Mouse (Mus musculus): ENCODE results near the gene Ppp2r3c.
A peak's percentile ranks its signal among the peaks of the same experiment; 100 is the strongest.
"Not testable (repeated sequence)": the region's sequence is repeated elsewhere in the genome, so short reads cannot be mapped to it uniquely, and the experiment has no call there.

Ppp2r3c gene

GRCm38 (mm10) chr12:55302485-55303441 is at the start of gene Ppp2r3c:
TSS of gene Ppp2r3c (minus strand) at chr12:55302998.
- DNase-seq (ENCODE audit: low spot score in 2 of 2), result peak; percentile 88 to 91

GRCm38 (mm10) chr12:55344583-55344982 is 41.8 kb upstream of the Ppp2r3c start:
- DNase-seq (ENCODE audit: low spot score in 2 of 2), result no peak

- no peak for DNase-seq (ENCODE audit: low spot score in 2 of 2)
Observed at GRCm38 (mm10) chr12:55343998-55344397, 41.2 kb upstream of the Ppp2r3c start.

GRCm38 (mm10) chr12:55343045-55343444 is 40.2 kb upstream of the Ppp2r3c start:
- DNase-seq (ENCODE audit: low spot score in 2 of 2), result not testable (repeated sequence)

DNA sequence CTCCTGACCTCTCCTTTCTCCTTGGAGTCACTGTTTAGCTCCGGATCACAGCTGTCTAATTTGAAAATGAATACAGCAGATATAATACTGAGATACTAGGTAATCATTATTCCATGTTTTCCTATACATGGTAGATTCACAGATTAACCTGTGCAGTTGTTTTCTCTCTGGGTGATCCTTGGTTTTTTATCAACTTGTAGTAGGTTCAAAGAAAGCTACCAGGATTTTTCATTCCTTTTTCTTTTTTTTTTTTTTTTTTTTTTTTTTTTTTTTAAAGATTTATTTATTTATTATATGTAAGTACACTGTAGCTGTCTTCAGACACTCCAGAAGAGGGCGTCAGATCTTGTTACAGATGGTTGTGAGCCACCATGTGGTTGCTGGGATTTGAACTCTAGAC is 35.7 kb upstream of the Ppp2r3c start:
- DNase-seq (ENCODE audit: low spot score in 2 of 2), result not testable (repeated sequence)

GRCm38 (mm10) chr12:55333662-55334061 is 30.9 kb upstream of the Ppp2r3c start:
- no peak for DNase-seq (ENCODE audit: low spot score in 2 of 2)

GRCm38 (mm10) chr12:55329351-55329750 is 26.6 kb upstream of the Ppp2r3c start:
- no peak for DNase-seq (ENCODE audit: low spot score in 2 of 2)

- DNase-seq (ENCODE audit: low spot score in 2 of 2), result no peak
Observed at GRCm38 (mm10) chr12:55328784-55329183, 26.0 kb upstream of the Ppp2r3c start.

GRCm38 (mm10) chr12:55325702-55326101 is 22.9 kb upstream of the Ppp2r3c start:
- DNase-seq (ENCODE audit: low spot score in 2 of 2), result no peak

DNA sequence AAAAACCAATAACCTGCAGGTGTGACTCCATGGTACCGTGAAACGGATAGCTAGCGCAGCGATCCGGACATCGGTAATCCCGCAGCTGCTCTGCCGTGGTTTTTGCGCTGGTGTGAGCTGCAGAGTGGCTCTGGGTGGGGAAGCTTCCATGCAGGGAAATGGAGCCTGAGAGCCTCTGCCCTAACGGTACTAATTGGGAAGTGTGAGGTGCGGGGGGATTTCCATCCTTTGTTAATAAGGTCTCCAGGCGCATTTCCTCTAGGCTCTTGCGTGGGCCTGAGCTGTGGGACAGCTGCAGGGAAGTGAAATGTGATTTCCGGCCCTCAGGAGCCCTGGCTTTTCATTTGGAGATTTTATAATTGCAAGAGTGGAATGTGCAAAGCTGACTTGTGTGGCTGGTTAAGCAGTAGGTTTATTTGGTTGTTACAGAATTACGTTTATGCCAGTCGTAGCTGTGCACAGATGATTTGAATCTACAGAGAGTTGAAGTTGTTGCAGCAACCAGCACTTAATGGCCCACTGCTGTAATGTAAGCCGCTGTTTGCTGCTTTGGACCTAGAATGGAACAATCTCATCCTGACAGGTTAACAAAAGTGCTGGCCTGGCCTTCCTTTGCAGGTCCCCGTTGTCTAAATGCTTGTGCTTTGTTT is 19.0 kb upstream of the Ppp2r3c start:
- no peak for DNase-seq (ENCODE audit: low spot score in 2 of 2)

DNA sequence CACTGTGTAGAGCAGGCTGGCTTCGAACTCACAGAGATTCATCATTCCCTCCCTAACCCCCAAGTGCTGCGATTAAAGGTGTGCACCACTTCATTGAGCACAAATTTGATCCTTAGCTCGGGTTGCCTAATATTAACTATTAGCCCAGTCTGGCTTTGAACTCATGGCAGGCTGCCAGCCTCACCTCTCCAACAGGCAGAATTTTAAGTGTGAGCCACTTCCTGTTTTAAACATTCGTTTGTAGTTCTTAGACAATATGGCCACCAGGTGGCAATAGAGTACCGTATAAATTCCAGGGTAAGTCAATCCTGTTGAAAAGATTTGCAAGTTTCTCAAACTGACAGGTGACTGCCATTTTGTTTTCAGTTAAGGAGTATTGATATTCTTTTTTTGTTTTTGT is 12.4 kb upstream of the Ppp2r3c start:
- peak; percentile 85 to 88 for DNase-seq (ENCODE audit: low spot score in 2 of 2)

DNA sequence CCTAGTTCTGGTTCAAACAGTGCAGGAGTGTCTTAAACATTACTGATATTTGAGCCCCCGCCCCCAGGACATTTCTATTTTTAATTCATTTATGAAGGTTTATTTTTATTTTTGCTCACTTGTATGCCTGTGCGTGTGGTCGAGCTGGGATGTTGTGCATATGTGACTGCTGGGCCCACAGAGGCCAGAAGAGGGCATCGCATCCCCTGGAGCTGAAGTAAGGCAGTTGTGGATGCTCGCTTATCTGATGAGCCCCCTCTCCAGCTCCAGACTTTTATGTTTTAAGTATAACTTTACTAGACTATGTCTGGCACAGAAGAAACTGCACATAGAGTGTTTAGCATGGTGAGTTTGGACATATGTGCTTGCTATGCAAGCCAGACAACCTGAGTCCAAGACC is 11.1 kb upstream of the Ppp2r3c start:
- DNase-seq (ENCODE audit: low spot score in 2 of 2), result no peak

DNA sequence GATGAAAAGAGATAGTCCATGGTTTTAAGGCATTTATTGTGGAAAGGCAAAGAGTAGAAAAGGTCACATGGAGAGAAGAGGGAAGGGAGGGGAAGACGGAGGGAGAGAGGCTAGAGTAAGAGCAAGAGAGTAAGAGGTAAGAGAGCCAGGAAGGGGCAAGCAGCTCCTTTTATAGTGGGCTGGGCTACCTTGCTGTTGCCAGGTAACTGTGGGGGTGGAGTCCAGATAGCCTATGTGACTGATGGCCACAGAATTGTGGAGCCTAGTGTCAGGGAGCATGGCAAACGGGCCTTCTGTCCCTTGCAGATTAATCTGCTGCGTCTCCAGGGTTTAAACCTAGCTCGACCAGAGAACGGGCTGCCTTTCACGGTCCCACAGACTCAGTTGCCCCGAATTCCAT is 9.0 kb upstream of the Ppp2r3c start:
- no peak for DNase-seq (ENCODE audit: low spot score in 2 of 2)

GRCm38 (mm10) chr12:55309501-55309900 is 6.7 kb upstream of the Ppp2r3c start:
- DNase-seq (ENCODE audit: low spot score in 2 of 2), result no peak

- no peak for DNase-seq (ENCODE audit: low spot score in 2 of 2)
Observed at GRCm38 (mm10) chr12:55308731-55309130, 5.9 kb upstream of the Ppp2r3c start.

- no peak for DNase-seq (ENCODE audit: low spot score in 2 of 2)
Observed at GRCm38 (mm10) chr12:55307566-55307965, 4.8 kb upstream of the Ppp2r3c start.

DNA sequence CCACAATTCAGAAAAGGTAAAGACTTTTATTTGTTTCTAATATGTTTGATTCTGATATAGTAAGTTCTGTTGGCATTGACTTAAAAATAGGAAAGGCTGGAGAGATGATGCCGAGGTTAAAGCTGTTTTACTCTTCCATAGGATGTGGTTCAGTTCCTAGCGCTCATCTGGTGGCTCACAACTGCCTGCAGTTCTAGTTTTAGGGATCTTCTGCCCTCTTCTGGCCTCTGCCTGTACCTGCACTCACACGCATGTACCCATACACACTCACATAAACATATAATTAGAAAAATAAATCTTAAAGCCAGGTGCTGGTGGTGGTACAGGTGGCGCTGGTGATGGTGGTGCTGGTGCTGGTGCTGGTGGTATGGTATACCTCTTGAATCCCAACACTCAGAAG is 3.6 kb upstream of the Ppp2r3c start:
- no peak for DNase-seq (ENCODE audit: low spot score in 2 of 2)

- peak in 1 of 2 experiments; percentile 2 for DNase-seq (ENCODE audit: low spot score in 2 of 2)
Observed at GRCm38 (mm10) chr12:55301472-55302300, 1.1 kb downstream of the Ppp2r3c start.

- DNase-seq (ENCODE audit: low spot score in 2 of 2), result no peak
Observed at GRCm38 (mm10) chr12:55300820-55301351, 1.9 kb downstream of the Ppp2r3c start.

- no peak for DNase-seq (ENCODE audit: low spot score in 2 of 2)
Observed at GRCm38 (mm10) chr12:55299336-55299735, 3.5 kb downstream of the Ppp2r3c start, which contains the start of gene 1110008L16Rik. TSS of gene 1110008L16Rik (plus strand) at chr12:55299577.

DNA sequence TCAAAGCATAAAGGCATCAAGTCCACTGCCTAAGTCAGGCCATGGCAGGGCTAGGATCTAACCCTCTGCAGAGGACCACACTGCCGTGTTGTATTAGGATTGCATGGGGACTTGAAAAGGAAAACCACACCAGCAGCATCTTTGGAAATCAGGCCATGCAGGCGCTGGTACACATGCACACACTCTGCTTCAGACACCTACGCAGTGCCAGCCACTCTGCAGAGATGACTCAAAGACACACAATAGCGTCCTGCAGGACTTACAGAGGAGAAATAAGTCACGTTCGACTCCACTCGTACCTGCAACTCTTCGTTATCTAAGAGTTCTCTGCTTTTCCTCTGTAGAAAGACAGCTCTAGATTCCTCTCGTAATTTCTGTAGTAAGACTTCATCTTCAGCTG is 4.7 kb downstream of the Ppp2r3c start:
- DNase-seq (ENCODE audit: low spot score in 2 of 2), result no peak

- DNase-seq (ENCODE audit: low spot score in 2 of 2), result not testable (repeated sequence)
Observed at GRCm38 (mm10) chr12:55277583-55277982, 25.2 kb downstream of the Ppp2r3c start.
